Mouse (Mus musculus) heart, adult 18-20 months (tissue): Measurements from ENCODE around the gene Olfr325. TPM values are rescaled to one million over a fixed set of nuclear protein-coding genes. Genes with fewer than 3 reads are reported as not detected.
A peak's percentile ranks its signal among the peaks of the same experiment; 100 is the strongest.
"Not testable (repeated sequence)": the region's sequence is repeated elsewhere in the genome, so short reads cannot be mapped to it uniquely, and the experiment has no call there.

Source experiments
- DNase-seq, 2 experiments: peaks; one replicate each; pipeline ENCODE4 v3.0.0; 2021 to 2022; ENCODE audit warnings: mixed read lengths in 1 of 2
- long read RNA-seq, 2 experiments: library from polyadenylated mRNA; stranded (forward); transcript quantifications; one replicate each; pipeline ENCODE4 v2.0.0; 2021
- total RNA-seq, 2 experiments: library from RNA; stranded (reverse); gene quantifications; 2 replicates each; pipeline ENCODE4 v1.2.3; 2021

Olfr325 gene
- total RNA-seq, result not detected
- long read RNA-seq, experiment 1, result 0 reads
- long read RNA-seq, experiment 2, result 0 reads

DNA sequence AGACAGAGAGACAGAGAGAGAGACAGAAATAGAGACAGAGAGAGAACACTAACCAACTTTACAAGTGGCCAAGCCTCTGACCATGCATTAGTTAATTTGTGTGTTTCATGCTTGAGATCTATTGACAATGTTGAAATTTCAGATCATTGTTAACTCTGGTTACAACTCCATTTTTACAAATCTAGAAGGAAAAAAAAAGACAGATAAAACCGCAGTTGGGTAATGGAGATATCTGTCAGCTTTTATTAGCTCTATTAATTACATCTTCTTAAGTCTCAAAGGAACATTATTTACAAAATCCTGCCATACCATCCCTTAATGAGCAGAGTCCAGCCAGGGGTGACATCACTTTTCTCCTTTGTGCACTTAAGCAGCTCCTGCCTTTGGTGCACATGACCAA is at the start of gene Olfr325:
Olfr325 (plus strand) TSS at position 301 of the 400 bp plus-strand sequence.
- no peak for DNase-seq

DNA sequence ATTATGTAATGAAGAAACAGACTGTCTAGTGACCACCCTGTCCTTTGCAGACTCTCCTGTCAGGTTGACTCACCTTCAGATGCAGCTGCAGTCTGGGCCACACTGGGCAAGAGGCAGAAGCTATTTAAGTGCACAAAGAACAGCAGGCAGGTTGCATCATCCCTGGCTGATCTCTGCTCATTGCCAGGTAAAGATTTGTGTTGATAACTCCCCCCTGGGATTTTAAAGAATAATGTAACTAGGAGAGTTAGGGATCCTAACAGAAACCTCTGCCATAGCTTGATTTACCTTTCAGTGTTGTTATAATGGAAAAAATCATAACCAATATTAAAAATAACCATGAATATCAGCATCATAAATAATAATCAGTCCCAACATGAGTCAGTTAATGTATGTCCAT is 42.8 kb upstream of the Olfr325 start, which contains the start of gene Olfr330:
Olfr330 (minus strand) TSS at position 101 of the 400 bp plus-strand sequence.
- not testable (repeated sequence) for DNase-seq

DNA sequence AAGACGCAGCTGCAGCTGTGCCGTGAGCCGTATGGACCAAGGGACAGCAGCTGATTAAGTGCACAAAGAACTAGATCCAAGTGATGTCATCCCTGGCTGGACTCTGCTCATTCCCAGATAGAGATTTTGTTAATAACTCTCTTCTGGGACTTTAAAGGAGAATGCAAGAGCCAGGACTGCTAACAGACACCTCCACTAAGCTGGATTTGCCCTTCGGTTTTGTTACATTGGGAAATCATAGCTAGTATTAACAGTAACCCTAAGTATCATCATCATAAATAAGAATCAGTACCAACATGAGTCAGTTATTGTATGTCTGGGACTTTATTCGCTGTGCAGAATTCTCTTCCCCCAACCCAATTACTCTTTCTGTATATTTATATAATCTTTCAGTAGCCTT is 31.2 kb upstream of the Olfr325 start, which contains the start of gene Olfr329-ps:
Olfr329-ps (minus strand) TSS at position 101 of the 400 bp plus-strand sequence.
- DNase-seq, result no peak

DNA sequence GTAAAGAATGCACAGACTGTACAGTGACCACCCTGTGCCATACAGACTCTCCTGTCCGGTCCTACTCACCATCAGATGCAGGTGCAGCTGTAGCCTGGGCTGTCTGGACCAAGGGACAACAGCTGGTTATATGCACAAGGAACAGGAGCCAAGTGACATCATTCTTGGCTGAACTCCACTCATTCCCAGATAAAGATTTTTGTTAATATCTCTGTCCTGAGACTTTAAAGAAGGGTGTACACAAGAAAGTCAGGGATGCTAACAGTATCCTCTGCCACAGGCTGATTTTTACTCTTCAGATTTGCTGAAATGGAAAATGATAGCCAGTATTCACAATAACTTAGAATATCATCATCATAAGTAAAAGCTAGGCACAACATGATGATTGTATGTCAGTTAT is 22.0 kb upstream of the Olfr325 start, which contains the start of gene Olfr328:
Olfr328 (minus strand) TSS at position 101 of the 400 bp plus-strand sequence.
- no peak for DNase-seq

DNA sequence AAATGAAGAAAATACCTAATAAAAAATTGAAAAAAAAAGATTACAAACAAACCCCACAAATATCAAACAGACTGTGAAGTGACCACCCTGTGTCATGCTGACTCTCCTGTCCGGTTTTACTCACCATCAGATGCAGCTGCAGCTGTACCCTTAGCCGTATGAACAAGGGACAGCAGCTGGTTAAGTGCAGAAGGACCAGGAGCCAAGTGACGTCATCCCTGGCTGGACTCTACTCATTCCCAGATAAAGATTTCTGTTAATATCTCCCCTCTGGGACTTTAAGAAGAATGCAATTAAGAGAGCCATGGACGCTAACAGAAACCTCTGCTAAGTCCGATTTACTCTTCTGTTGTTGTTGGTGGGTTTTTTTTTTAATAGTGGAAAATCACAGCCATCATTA is 7.1 kb upstream of the Olfr325 start, which contains the start of gene Olfr224:
Olfr224 (minus strand) TSS at position 149 of the 400 bp plus-strand sequence.
- DNase-seq, result peak; percentile 15 to 17

DNA sequence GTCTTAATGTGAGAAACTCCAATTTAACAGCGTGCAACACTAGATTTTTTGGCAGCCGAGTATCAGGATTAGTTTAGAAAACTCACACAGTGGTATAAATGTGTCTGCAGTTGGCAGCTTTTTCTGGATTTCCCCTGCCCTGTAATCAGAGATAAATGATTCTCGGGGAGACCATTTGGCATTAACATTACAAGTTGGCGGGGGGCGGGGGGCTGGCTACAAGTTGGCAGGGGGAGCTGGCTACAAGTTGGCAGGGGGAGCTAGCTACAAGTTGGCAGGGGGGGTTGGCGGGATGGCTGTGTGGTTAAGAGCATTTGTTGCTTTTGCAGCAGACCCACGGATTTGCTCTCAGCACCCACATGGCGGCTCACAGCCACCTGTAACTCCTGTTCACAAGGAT is 1.1 kb downstream of the Olfr325 start:
- DNase-seq, result no peak

DNA sequence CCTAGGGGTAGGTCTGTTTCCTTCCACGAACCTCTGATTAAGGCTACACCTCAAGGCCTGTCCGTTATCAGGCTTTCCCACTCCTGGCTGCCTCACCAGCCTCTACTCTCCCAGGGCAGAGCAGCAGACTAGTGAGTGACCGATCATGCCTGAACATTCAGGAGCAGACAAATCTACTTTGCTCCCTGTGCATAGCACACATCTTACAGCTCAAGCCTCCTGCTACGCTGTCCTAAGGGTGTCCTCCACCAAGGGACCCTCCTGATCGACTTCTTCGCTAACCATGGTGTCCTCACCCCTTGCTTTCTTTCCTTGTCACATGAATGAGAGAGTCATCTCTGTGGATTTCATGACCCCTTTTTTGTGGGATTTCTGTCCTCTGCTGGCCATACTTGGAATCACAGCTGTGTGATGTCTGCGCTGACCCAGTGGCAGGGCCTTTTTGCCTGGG is 10.4 kb downstream of the Olfr325 start:
- DNase-seq, result peak; percentile 9 to 74

DNA sequence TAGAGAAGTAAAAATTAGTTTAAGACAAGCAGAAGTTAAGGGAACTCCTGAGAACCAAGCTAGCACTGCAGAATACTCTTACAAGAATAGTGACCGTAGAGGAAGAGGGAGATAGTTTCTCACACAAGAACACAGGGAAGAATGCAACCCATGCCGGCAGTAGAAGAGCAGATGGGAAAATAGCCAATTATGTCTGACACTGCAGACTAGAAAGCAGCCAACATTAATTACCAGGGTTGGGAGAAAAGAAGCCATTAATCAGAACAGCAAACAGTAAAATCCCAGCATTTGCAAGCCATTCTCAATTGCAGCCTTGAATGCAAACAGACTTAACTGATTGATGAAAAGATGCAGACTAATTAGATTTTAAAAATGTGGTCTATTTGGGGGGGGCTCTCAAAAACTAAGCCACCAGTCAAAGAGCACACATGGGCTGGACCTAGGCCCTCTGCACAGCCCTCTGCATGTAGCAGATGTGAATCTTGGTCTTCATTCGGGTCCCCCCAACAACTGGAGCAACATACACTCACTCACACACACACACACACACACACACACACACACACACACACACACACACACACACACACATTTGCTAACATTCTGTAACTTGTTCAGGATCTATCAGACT is 11.2 kb downstream of the Olfr325 start:
- no peak for DNase-seq

DNA sequence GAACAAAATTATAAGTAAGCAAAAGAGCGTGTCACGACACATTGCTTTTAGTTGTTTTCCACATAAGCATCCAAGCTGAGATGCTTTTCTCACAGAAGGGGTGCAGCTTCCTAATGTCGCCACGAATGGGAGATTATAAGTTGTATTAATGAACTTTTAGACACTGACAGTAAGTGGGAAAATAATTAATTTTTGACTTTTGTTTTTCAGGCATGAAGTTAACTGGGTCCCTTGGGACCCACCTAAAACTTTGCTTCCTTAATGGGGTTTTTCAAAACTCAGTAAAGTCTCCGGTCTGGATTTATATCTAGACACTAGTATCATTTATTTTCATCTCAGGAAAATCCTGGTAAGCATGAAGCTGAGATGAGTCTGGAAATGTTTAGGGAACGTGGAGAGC is 17.3 kb downstream of the Olfr325 start, which contains the start of gene Olfr324:
Olfr324 (plus strand) TSS at position 301 of the 400 bp plus-strand sequence.
- DNase-seq, result no peak

DNA sequence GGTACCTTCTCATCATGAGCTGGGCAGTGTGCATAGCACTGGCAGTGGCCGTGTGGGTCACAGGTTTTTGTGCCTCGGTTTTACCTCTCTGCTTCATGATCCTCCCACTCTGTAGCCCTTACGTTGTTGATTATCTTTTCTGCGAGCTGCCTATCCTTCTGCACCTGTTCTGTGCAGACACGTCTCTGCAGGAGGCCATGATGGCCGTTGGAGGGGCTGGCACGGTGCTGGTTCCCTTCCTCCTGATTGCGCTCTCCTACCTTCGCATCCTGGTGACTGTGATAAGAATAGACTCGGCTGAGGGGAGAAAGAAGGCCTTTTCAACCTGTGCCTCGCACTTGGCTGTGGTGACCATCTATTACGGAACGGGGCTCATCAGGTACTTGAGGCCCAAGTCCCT is 20.3 kb downstream of the Olfr325 start:
- DNase-seq, result no peak

DNA sequence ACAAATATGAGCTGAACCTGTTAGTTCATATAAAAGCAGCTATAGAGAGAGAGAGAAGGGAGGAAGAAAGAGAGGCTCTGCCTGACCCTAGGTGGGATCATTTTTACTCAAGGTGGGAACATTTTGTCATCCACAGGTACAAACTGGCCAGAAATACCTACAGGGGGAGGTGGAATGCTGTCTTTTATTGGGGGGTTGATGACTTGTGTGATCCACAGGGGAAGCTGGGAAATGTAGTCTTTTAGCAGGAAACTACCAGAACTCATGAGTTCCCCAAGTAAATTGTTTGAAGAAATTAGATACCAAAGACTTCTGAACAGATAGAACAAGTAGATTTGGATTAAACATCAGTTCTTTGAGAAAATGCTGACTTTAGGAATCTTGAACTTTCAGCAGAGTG is 24.5 kb downstream of the Olfr325 start:
- no peak for DNase-seq

DNA sequence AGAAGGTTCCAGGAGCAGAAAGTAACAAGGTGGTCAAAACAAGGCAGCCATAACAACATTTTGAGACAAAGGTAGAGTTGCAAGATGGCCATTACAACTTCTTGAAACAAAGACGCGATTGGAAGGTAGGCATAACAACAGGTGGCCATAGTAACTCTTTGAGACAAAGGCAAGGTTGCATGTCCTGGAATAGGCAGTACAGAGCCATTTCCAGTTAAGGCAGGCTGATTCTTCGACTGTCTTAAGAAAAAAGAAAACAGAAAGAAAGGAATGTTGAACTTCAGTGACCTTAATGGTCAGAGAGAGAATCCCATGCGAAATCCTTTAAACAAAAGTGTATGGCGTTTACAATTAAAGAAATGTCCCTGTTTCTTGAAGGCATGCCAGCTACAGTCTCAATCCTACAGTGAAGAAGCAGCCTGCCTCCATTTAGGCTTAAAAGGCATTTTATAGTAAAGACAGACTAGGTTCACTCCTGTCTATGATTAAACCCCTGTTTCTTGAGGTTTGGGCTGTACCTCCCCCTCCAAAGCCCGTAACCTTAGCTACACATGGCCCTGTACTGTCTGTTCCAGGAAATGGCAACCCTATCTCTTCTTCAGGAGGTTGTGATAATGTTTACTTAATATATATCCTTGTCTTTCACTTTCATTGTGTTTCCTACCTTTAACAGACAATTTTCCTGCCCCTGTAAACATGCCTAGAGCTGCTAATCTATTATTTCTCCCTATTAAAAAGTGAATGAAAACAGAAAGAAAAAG is 25.4 kb downstream of the Olfr325 start:
- no peak for DNase-seq

DNA sequence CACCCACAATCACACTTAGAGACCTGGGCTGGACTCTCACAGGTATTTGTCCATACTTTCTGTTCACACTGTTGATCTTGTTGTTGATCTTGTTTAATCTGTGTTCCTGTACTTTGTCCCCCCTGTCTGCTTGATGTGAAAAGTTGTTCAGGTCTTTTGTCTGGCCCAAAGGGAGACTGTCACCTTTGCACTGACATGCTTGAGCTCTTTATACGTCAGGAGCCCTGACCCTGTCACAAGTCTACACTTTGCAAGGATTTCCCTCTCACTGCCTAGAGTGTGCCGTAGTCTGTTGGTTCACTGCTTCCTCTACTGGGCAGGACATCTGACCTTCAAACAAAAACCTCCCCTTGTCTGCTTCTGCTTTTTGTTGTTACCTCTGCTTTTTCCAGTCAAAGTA is 27.2 kb downstream of the Olfr325 start:
- DNase-seq, result no peak

DNA sequence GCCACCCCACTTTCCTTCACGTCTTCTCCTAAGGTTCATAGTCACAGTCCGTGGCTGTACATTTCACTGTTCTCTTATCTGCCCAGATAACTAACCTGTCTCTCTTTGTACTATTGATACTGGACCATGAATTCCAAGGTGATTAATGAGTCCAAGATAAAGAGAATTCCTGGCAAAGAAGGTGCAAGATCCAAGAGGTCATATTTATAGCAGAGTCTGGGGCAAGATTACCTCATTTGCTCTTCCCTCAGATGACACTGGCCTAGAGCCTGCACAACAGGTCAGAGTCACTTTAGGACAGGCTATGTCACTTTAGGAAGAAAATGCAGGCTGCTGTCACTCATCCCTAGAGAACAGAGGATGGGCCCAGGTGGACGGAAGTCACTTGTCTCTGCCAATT is 27.7 kb downstream of the Olfr325 start:
- DNase-seq, result peak; percentile 34 to 44

DNA sequence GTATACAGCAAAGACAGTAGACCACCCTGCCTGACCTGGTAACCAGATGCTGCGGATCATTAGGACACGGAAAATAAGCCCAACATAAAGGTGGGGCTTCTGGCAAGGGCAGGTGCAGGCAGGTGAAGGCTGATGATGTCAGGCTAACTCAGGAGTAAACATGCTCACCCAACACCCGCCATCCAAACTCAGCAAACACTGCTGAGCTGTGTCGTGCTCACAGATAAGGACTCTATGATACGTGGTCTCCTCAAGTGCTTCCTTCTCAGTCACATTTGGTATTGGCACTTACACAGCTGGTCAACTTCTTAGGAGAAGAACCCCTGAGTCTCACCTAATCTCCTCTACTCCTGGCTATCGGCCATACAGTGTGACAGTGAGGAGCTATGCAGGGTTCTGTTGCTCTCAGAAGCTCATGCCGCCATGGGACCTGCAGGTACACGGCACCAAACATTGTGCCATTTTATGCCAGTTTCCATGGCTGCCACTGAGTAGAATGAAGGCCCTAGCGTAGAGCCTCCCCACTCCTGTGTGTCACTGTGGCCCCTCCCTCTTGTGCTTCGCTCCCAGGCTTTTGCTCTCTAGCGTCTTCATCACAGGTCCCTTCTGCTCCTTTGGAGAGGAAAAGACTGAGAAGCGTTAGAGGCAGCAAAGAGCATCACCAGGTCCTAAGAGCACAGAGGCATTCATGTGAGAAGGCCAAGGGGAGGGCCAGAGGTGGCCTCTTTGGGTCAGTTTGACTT is 28.8 kb downstream of the Olfr325 start:
- no peak for DNase-seq

DNA sequence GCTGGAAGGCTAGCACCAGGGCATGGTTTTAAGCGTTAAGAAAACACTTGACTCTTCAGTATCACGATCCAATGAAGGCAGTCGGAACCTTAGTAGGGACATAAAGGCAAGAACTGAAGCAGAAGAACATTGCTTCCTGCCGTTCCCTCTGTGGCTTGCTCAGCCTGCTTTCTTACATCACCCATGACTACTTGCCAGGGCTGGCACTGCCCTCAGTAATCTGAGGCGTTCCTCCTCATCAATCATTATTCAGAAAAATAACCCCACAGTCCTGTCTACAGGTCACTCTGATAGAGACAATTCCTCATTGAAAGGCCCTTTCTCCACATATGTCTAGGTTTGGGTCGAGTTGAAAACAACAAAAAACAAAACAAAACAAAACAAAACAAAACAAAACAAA is 29.5 kb downstream of the Olfr325 start:
- no peak for DNase-seq

DNA sequence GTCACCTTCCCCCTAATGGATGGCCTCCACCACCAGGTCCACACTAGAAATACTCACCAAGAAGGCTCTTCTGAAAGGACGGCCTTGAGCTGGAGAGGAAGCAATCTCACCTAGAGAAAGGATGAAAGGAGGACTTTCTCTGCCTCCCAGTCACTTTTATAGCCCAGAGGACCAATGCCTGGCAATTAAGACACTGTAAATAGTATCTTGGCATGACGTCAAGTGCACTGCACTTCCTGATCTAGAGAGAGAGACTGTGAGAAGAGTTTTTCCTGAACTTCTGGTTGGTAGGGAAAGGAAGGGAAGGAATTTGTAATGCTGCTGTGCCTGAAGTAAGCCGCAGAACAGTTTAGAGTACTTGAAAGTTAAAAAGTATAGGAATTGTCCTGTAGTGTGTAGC is 35.8 kb downstream of the Olfr325 start:
- DNase-seq, result no peak

DNA sequence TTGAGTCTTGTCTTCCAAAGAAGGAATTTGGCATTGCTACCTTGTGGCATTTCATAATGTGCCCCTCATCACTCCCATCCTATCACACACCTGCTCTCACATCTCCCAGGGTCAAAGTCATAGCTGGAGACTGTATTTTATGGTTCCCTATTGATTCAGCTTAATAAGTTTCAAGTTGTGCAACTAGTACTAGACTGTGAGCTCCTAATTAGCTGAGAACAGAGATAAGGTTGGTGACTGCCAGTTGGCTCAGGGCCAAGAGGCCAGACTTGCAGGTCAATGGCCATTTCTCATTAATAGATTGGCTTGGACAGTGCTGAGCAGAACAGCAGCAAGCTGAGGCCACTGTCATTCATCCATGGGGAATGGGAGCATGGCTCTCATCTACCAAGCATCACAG is 37.0 kb downstream of the Olfr325 start:
- no peak for DNase-seq

DNA sequence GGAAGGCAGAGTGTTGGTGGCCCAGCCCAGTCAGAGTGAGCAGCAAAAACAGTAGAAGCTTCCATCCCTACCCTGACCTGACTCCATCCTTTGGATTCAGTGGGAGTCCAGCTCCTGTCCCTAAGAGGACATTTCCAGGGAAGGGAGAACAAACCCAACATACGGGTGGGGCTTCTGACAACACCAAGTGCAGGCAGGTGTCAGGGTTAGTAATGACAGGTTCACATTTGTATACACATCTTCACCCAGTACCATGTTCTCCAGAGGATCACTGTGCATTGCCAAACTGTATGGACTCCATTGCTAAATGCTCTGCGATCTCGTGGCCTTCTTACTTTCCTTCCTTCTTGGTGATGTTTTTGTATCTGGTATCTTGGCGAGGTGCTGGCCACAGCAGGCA is 38.4 kb downstream of the Olfr325 start, which contains the start of gene 2210407C18Rik:
2210407C18Rik (minus strand) TSS at position 101 of the 400 bp plus-strand sequence.
- DNase-seq, result no peak

DNA sequence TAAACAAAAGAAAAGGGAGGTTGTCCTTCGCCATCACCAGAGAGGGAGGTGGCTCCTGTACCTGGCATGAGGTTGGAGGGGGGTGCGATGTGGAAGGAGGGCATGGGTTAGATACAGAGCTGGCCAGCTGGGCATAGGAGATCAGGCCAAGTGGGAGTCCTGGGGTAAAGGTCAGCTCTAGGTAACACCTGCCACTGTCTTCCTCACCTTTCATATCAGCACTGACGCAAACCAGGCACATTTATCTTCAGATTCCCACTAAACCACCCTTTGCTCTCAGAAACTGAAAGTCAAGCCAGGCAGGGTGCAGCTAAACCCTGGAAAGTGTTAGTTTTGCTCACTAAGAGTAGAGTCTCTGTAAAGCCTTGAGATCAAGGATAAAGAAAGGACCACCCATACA is 40.8 kb downstream of the Olfr325 start:
- DNase-seq, result peak in 1 of 2 experiments; percentile 16

DNA sequence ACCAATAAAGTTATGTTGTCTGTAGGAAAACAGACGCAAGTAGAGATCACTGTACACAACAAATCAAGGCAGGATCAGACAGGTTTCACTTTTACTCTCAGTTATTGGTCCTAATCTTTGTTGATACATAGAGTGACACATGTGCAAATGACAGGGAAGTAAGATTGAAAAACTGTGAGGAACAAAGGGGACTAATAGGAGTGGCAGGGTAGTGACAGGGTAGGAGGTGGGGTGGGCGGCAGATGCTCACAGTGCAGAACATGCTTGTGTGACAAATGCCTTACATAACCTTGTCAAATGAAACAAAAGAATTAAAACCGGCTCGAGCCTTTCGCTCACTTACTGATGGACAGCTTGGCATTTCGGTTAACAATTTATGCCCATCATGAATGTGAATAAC is 41.3 kb downstream of the Olfr325 start:
- no peak for DNase-seq

DNA sequence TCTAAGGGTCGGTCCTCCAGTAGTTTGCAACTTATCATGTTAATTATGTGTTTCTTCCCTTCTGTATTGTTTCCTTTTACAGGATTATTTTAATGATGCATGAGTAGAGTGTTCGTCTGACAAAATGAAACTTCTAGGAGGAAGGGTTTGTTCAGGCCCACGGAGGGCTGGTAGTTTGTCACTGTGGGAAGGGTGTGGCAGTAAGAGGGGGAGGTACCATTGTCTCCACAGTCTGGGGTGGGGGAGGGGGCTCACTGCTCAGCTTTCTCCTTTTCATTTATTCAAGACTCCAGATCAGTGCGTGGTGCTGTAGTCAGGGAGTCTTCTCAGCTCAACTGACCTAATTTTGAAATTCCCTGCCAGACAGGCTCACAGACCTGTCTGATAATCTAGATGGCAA is 48.6 kb downstream of the Olfr325 start:
- DNase-seq, result no peak
